In the genomic region with DNA sequence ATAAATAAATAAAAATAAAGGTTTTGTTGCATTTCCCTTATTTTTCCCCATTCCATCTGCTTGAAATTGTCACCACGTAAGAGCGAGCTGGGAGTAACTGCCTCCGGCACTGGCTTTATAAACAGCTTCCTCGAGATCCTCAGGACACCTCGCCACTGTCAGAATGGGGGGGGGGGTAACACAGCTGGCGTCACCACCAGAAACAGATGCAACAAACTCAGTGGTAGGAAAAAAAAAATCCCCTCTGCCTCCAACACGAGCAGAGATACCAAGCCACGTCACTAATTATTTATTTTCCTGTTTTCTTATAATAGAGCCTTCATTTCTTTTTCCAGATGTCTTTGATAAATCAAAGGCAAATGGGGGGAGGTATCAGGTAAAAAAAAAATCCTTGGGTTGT, we compare ENCODE assay signal across 8 mouse cellular contexts. TPM values are rescaled to one million over a fixed set of nuclear protein-coding genes. Genes with fewer than 3 reads are reported as not detected.
A peak's percentile ranks its signal among the peaks of the same experiment; 100 is the strongest.
DNase-seq lines count a peak whose midpoint lies in the region; ATAC-seq lines count a peak whose summit lies in the region.

No protein-coding gene starts in this region.

- peaks cover 13% of the 10 kb centered on the region for H3K36me3 ChIP-seq in heart, embryonic 12.5 days
- H3K36me3 ChIP-seq in hindbrain, embryonic 14.5 days (replicated peaks; ENCODE audit: control insufficient read depth, insufficient read depth), result peaks cover 8% of the 10 kb centered on the region; the same call in 1 of the 2 replicates
- peaks cover 5% of the 10 kb centered on the region; the same call in 1 of the 2 replicates for H3K36me3 ChIP-seq in midbrain, embryonic 12.5 days

- H3K27me3 ChIP-seq in heart, embryonic 12.5 days (replicated peaks), result no peaks in the 10 kb centered on the region
- H3K27me3 ChIP-seq in hindbrain, embryonic 14.5 days (ENCODE audit: control insufficient read depth, insufficient read depth, low read length), result no peaks in the 10 kb centered on the region
- no peaks in the 10 kb centered on the region for H3K27me3 ChIP-seq in midbrain, embryonic 12.5 days

- H3K9ac ChIP-seq in heart, embryonic 12.5 days, result no peak overlapping the region
- no peak overlapping the region for H3K9ac ChIP-seq in hindbrain, embryonic 14.5 days
- peak overlapping the region; percentile 84; the same call in 1 of the 2 replicates for H3K9ac ChIP-seq in midbrain, embryonic 12.5 days (replicated peaks)

- DNase-seq in heart, postnatal 4 days, result no peak
- no peak for DNase-seq in hindbrain, embryonic 14.5 days (ENCODE audit: low spot score)
- no peak for DNase-seq in embryo, embryonic 11 days
- no peak for DNase-seq in kidney, postnatal 10 days
- no peak for DNase-seq in lung, postnatal 14 days

- no peak overlapping the region for H3K27ac ChIP-seq in heart, embryonic 12.5 days (ENCODE audit: poor library complexity, severe bottlenecking)
- peak overlapping the region; percentile 85; the same call in 1 of the 2 replicates for H3K27ac ChIP-seq in brown adipose tissue, adult 24 weeks (replicated peaks; ENCODE audit: low read depth, low read length)
- H3K27ac ChIP-seq in hindbrain, embryonic 14.5 days, result no peak overlapping the region
- no peak overlapping the region for H3K27ac ChIP-seq in midbrain, embryonic 12.5 days (replicated peaks)

- peak overlapping the region; percentile 85 for H3K4me2 ChIP-seq in heart, embryonic 12.5 days
- H3K4me2 ChIP-seq in hindbrain, embryonic 14.5 days (replicated peaks), result peak overlapping the region; percentile 84
- H3K4me2 ChIP-seq in midbrain, embryonic 12.5 days (replicated peaks), result peak overlapping the region; percentile 88

- peak overlapping the region; percentile 82 for H3K4me3 ChIP-seq in heart, embryonic 12.5 days
- H3K4me3 ChIP-seq in brown adipose tissue, adult 24 weeks (ENCODE audit: insufficient read depth, low read depth, low read length), result peak overlapping the region; percentile 13; the same call in 1 of the 2 replicates
- peak overlapping the region; percentile 81 for H3K4me3 ChIP-seq in hindbrain, embryonic 14.5 days (replicated peaks; ENCODE audit: low read length)
- H3K4me3 ChIP-seq in midbrain, embryonic 12.5 days, result peak overlapping the region; percentile 93

- WGBS in heart, embryonic 12.5 days, result 35% methylated on average over 8 of the region's 8 CpGs
- 54% methylated on average over 8 of the region's 8 CpGs for WGBS in hindbrain, embryonic 14.5 days
- 65% methylated on average over 8 of the region's 8 CpGs for WGBS in midbrain, embryonic 12.5 days

- peaks cover 34% of the 10 kb centered on the region for H3K4me1 ChIP-seq in heart, embryonic 12.5 days (replicated peaks)
- peaks cover 17% of the 10 kb centered on the region; the same call in 1 of the 2 replicates for H3K4me1 ChIP-seq in brown adipose tissue, adult 24 weeks (ENCODE audit: control insufficient read depth, insufficient read depth, insufficient read length, low read length)
- peaks cover 17% of the 10 kb centered on the region for H3K4me1 ChIP-seq in hindbrain, embryonic 14.5 days (replicated peaks; ENCODE audit: control insufficient read depth, insufficient read depth, low read length)
- H3K4me1 ChIP-seq in midbrain, embryonic 12.5 days, result peaks cover 16% of the 10 kb centered on the region

- no peak for ATAC-seq in heart, embryonic 12.5 days (ENCODE audit: insufficient number of reproducible peaks, low FRiP score)
- no peak for ATAC-seq in hindbrain, embryonic 14.5 days (ENCODE audit: low FRiP score)
- no peak for ATAC-seq in midbrain, embryonic 12.5 days (ENCODE audit: low FRiP score, low read depth)

- no peaks in the 10 kb centered on the region for H3K9me3 ChIP-seq in heart, embryonic 12.5 days (replicated peaks)
- H3K9me3 ChIP-seq in hindbrain, embryonic 14.5 days (ENCODE audit: control insufficient read depth, low read length), result no peaks in the 10 kb centered on the region
- no peaks in the 10 kb centered on the region for H3K9me3 ChIP-seq in midbrain, embryonic 12.5 days

RNA-seq across cellular contexts. Expression of gene Ubr2, which starts 1.9 kb away (rescaled TPM):
- 20.2 and 20.7 TPM in 2 replicates for polyA plus RNA-seq in heart, embryonic 12.5 days (2016; fragmentation: Nextera tagmentation; extraction: Ambion mirVana)
- total RNA-seq in heart, postnatal 4 days (2021), result 10 to 100 TPM; 44.9 to 49.5 TPM
- 17.1 and 17.2 TPM in 2 replicates for polyA plus RNA-seq in brown adipose tissue, adult 24 weeks (2012; ENCODE audit: insufficient read depth, insufficient read length, missing spikeins)
- polyA plus RNA-seq in hindbrain, embryonic 14.5 days (2014; fragmentation: Nextera tagmentation; extraction: Ambion mirVana), result 22.5 and 22.9 TPM in 2 replicates
- 23.4 and 25.7 TPM in 2 replicates for polyA plus RNA-seq in midbrain, embryonic 12.5 days (2016; fragmentation: Nextera tagmentation; extraction: Ambion mirVana)

Comparison
In these comparisons a context has a peak if more than half of its experiments do, and no peak if none do; other contexts are left out.
1. H3K4me3 ChIP-seq: peak in every context shown above with its lines; median percentile 93 in midbrain, embryonic 12.5 days; 82 in heart, embryonic 12.5 days; 81 in hindbrain, embryonic 14.5 days; 13 in brown adipose tissue, adult 24 weeks.